Mouse (Mus musculus) lung, postnatal 0 days (tissue): ENCODE results near the gene Dlgap1. TPM values are rescaled to one million over a fixed set of nuclear protein-coding genes. Genes with fewer than 3 reads are reported as not detected.

Experiments
- ATAC-seq: fragments of 200-750 bp; cut with Nextera tagmentation; 2 replicates; pipeline ENCODE4 v1.8.0; 2017; ENCODE audit warnings: moderate library complexity
- DNase-seq: peaks from one replicate; pipeline ENCODE4 v3.0.0-alpha.2; 2016; ENCODE audit warnings: low spot score
- H3K27ac ChIP-seq: fragments of 300-500 bp; sonication (generic); 2 replicates; pipeline ENCODE4 v1.5.1; 2014; ENCODE audit warnings: antibody characterized with exemption, mild to moderate bottlenecking, low read length, mixed read lengths
- H3K27me3 ChIP-seq: fragments of 300-500 bp; sonication (generic); replicated peaks from 2 replicates; pipeline ENCODE4 v1.6.1; 2014; ENCODE audit warnings: low read length, mixed read lengths; ENCODE audit not compliant: insufficient read depth
- H3K36me3 ChIP-seq: fragments of 300-500 bp; sonication (generic); 2 replicates; pipeline ENCODE4 v1.6.1; 2014; ENCODE audit warnings: low read length, mixed read lengths; ENCODE audit not compliant: insufficient read depth
- H3K4me1 ChIP-seq: fragments of 300-500 bp; sonication (generic); 2 replicates; pipeline ENCODE4 v1.6.1; 2014; ENCODE audit warnings: antibody characterized with exemption, low read depth, low read length, mixed read lengths; ENCODE audit not compliant: insufficient read depth
- H3K4me2 ChIP-seq: fragments of 300-500 bp; sonication (generic); replicated peaks from 2 replicates; pipeline ENCODE4 v1.6.1; 2014; ENCODE audit warnings: low read depth, mild to moderate bottlenecking, low read length, moderate library complexity, mixed read lengths
- H3K4me3 ChIP-seq: fragments of 300-500 bp; sonication (generic); 2 replicates; pipeline ENCODE4 v1.5.1; 2014; ENCODE audit warnings: low read depth, low read length
- H3K9ac ChIP-seq: fragments of 300-500 bp; sonication (generic); replicated peaks from 2 replicates; pipeline ENCODE4 v1.6.1; 2014; ENCODE audit warnings: low read depth, mild to moderate bottlenecking
- H3K9me3 ChIP-seq: fragments of 300-500 bp; sonication (generic); 2 replicates; pipeline ENCODE4 v1.6.1; 2016; ENCODE audit warnings: low read length, mixed read lengths
- CTCF ChIP-seq: IDR thresholded peaks from 2 replicates; pipeline ENCODE4 v1.5.1; 2016; ENCODE audit warnings: antibody characterized with exemption, mild to moderate bottlenecking
- EP300 ChIP-seq: IDR thresholded peaks from 2 replicates; pipeline ENCODE4 v1.6.1; 2016; ENCODE audit warnings: antibody characterized with exemption, mild to moderate bottlenecking, control low read depth
- WGBS: fragments of 180-500 bp; shearing (Covaris S2); extraction: QIAGEN DNeasy Blood & Tissue Kit; methylation state at CpG from one replicate; pipeline ENCODE4 v1.1.7; 2014; 5-methylcytosine and 5-hydroxymethylcytosine counted together
- polyA plus RNA-seq: library from polyadenylated mRNA; unstranded; fragments of >200 nt; fragmentation: Nextera tagmentation; extraction: Ambion mirVana; gene quantifications from 2 replicates; pipeline ENCODE4 v1.2.1, GENCODE M21; 2015

The Dlgap1 gene
- polyA plus RNA-seq, 1 experiment from 2014 or later = 0.26 TPM

DNA sequence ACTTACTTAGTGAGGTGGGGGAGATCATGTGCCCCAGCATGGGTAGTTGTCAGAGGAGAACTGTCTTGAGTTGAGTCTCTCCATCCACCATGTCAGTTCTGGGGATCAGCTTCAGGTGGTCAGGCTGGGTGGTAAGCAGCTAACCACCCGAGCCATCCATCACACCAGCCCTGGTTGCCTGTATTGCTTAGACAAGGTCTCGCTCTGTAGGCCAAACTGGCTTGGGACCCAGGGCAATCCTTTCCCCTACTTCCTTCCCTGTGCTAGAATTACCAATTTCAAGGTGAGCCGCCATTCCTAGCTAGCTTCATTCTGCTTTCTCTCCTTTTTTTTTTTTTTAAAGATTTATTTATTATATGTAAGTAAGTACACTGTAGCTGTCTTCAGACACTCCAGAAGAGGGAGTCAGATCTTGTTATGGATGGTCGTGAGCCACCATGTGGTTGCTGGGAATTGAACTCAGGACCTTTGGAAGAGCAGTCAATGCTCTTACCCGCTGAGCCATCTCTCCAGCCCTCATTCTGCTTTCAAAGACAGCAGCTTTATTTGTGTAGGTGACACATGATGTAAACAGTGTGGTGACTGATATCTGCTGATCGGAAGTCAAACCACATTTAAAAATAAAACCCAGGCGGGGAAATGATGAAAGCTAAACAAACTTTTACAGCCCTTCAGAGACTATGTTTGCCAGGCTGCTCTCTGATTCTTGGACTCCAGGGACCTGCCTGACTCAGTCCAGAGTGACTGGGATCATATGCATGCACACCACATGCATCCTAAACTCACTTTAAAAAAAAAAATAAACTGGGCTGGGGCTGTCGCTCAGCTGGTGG, 828.3 kb downstream of the Dlgap1 start:
- TF ChIP-seq CTCF (no peak), EP300 (0 out of 2 replicates have a peak, but pooled peaks have one; percentile 11)
- no peak overlapping the region for H3K4me3 ChIP-seq
- ATAC-seq (peak; percentile 63), DNase-seq (peak; percentile 28)
- no peak overlapping the region for H3K4me2 ChIP-seq
- no peaks in the 10 kb centered on the region for H3K4me1 ChIP-seq
- WGBS = 48% methylated on average over 8 of the region's 8 CpGs
- H3K9me3 ChIP-seq = no peaks in the 10 kb centered on the region
- no peak overlapping the region for H3K27ac ChIP-seq
- no peaks in the 10 kb centered on the region for H3K36me3 ChIP-seq
- H3K27me3 ChIP-seq = no peaks in the 10 kb centered on the region
- no peak overlapping the region for H3K9ac ChIP-seq

DNA sequence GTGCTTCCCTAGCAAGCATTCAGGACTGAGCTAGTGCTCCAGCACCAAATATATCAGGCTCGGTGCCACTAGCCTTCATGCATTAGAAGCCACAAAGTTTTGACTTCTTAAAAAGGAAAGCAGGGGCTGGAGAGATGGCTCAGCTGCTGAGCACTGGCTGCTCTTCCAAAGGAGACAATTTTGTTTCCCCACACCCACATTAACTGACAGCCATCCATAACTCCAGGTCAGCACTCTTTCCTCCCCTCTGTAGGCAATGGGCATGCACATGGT, 828.8 kb downstream of the Dlgap1 start:
- no peaks in the 10 kb centered on the region for H3K4me1 ChIP-seq
- H3K36me3 ChIP-seq = no peaks in the 10 kb centered on the region
- no peak for DNase-seq
- no peak overlapping the region for H3K27ac ChIP-seq
- no peaks in the 10 kb centered on the region for H3K9me3 ChIP-seq
- no peak overlapping the region for H3K9ac ChIP-seq
- H3K27me3 ChIP-seq = no peaks in the 10 kb centered on the region
- TF ChIP-seq CTCF (no peak), EP300 (no peak)
- no peak overlapping the region for H3K4me3 ChIP-seq
- H3K4me2 ChIP-seq = no peak overlapping the region
- WGBS = 58% methylated on average over 1 of the region's 1 CpGs
- no peak for ATAC-seq

DNA sequence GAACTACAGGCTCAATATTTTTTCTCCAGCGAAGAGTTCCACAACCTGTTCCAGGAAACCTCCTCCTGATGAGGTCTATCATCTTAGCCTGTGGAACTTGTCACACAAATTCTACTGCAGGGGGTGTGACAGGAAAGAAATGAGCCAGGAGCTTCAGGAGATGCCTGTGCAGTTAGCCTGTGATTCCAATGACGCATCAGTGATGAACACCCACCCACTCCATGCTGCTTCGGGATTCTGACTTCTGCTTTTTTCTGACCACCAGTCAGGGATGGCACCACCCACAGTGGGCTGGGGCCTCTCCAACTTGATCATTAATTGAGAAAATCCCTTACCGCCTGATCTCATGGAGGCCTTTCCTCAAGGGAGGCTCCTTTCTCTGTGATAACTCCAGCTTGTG, 830.4 kb downstream of the Dlgap1 start:
- DNase-seq (no peak), ATAC-seq (no peak)
- Histone ChIP-seq H3K4me1 (no peaks in the 10 kb centered on the region), H3K4me2 (no peak overlapping the region), H3K9ac (no peak overlapping the region), H3K36me3 (no peaks in the 10 kb centered on the region), H3K4me3 (no peak overlapping the region), H3K27me3 (no peaks in the 10 kb centered on the region), H3K27ac (no peak overlapping the region), H3K9me3 (no peaks in the 10 kb centered on the region)
- 78% methylated on average over 4 of the region's 4 CpGs for WGBS
- TF ChIP-seq EP300 = no peak
- no peak for TF ChIP-seq CTCF

DNA sequence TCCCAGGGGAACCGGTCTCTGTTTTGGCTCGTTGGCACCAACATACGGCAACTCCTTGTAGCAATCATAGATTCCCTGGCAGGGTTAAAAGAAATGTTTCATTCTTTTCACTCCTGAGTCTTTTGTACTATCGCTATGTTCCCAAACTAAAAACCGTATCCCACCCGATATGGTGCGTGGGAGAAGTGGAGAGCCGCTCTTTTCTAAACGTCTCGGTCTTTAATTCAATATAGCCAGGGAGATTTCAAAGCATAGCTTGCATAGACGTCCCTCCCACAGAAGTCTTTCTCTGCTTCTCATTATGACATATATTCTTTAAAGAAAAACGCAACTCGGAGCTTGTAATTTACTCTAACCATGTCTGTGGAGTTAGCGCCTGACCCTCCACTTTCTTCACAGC, 833.1 kb downstream of the Dlgap1 start:
- 84% methylated on average over 14 of the region's 14 CpGs for WGBS
- TF ChIP-seq CTCF (no peak), EP300 (no peak)
- no peaks in the 10 kb centered on the region for H3K36me3 ChIP-seq
- no peak for DNase-seq
- H3K4me3 ChIP-seq = no peak overlapping the region
- no peaks in the 10 kb centered on the region for H3K27me3 ChIP-seq
- no peak overlapping the region for H3K27ac ChIP-seq
- no peaks in the 10 kb centered on the region for H3K4me1 ChIP-seq
- H3K9ac ChIP-seq = no peak overlapping the region
- H3K4me2 ChIP-seq = no peak overlapping the region
- no peak for ATAC-seq
- H3K9me3 ChIP-seq = no peaks in the 10 kb centered on the region

DNA sequence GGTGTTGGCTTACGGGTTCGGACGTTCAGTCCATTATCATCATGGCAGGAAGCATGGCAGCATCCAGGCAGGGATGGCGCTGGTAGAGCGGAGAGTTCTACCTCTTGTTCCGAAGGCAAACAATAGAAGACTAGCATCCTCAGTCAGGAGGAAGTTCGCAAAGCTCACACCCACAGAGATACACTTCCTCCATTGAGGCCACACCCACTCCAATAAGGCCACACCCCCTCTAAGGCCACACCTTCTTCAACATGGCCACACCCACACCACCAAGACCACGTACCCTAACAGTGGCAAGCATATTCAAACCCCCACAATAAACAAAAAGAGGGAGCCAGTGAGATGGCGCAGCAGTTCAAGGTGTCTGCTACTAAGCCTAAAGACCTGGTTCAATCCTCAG, 837.0 kb downstream of the Dlgap1 start:
- ATAC-seq = no peak
- H3K27me3 ChIP-seq = no peaks in the 10 kb centered on the region
- DNase-seq = no peak
- H3K4me1 ChIP-seq = no peaks in the 10 kb centered on the region
- H3K36me3 ChIP-seq = no peaks in the 10 kb centered on the region
- no peak overlapping the region for H3K27ac ChIP-seq
- 92% methylated on average over 9 of the region's 9 CpGs for WGBS
- no peaks in the 10 kb centered on the region for H3K9me3 ChIP-seq
- no peak for TF ChIP-seq CTCF
- H3K4me2 ChIP-seq = no peak overlapping the region
- no peak overlapping the region for H3K4me3 ChIP-seq
- no peak overlapping the region for H3K9ac ChIP-seq

DNA sequence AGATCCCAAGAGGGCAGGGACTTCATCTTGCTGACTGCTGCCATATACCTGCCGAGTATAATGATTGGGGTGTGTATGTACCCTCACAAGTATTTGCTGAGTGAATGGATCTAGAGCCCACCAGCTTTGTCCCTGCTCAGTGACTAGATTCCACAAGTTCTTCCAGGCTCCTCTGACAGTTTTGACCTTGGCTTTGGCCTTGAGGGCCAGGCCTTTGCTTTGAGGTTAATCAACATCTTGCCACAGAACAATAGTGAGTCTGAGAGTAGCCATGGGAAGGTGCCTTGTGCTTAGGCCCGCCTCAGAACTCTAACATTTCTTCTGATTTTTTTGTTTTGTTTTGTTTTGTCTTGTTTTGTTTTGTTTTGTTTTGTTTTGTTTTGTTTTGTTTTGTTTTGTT, 837.7 kb downstream of the Dlgap1 start:
- 83% methylated on average over 2 of the region's 2 CpGs for WGBS
- no peak for TF ChIP-seq EP300
- TF ChIP-seq CTCF = no peak

DNA sequence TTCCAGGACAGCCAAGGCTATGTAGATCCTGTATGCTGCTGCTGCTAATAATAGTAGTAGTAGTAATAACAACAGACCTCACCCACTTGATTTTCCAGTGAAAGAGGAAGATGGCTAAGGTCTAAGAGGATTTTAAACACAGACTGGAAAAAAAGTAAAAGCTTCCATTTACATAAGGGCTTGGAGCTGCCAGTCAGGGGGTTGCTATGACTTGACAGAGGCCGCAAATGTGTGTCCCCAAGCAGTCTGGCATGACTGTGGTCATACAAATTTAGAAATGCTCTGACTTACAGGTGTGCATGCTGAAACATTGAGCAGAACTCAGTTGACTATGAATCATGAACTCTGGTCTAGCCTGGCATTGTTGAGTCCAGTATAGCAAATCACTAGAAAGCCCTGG, 839.0 kb downstream of the Dlgap1 start:
- 100% methylated on average over 1 of the region's 1 CpGs for WGBS
- no peak overlapping the region for H3K4me2 ChIP-seq
- H3K9me3 ChIP-seq = no peaks in the 10 kb centered on the region
- H3K4me1 ChIP-seq = no peaks in the 10 kb centered on the region
- no peaks in the 10 kb centered on the region for H3K36me3 ChIP-seq
- no peak overlapping the region for H3K27ac ChIP-seq
- no peak for DNase-seq
- H3K27me3 ChIP-seq = no peaks in the 10 kb centered on the region
- ATAC-seq = no peak
- TF ChIP-seq CTCF (no peak), EP300 (no peak)
- no peak overlapping the region for H3K9ac ChIP-seq
- no peak overlapping the region for H3K4me3 ChIP-seq

More for the DNA sequence above, 837.7 kb downstream of the Dlgap1 start:
- no peak for ATAC-seq
- no peak overlapping the region for H3K9ac ChIP-seq
- no peaks in the 10 kb centered on the region for H3K9me3 ChIP-seq
- no peak overlapping the region for H3K4me3 ChIP-seq
- no peaks in the 10 kb centered on the region for H3K36me3 ChIP-seq
- no peaks in the 10 kb centered on the region for H3K27me3 ChIP-seq
- no peaks in the 10 kb centered on the region for H3K4me1 ChIP-seq
- no peak for DNase-seq
- H3K27ac ChIP-seq = no peak overlapping the region
- H3K4me2 ChIP-seq = no peak overlapping the region
